Mouse (Mus musculus): ENCODE measurements around the gene 4930518I15Rik. TPM values are rescaled to one million over a fixed set of nuclear protein-coding genes. Genes with fewer than 3 reads are reported as not detected.

4930518I15Rik gene
- total and polyA plus RNA-seq, 3 experiments: 0.23 to 0.60 TPM; not detected in 1

DNA sequence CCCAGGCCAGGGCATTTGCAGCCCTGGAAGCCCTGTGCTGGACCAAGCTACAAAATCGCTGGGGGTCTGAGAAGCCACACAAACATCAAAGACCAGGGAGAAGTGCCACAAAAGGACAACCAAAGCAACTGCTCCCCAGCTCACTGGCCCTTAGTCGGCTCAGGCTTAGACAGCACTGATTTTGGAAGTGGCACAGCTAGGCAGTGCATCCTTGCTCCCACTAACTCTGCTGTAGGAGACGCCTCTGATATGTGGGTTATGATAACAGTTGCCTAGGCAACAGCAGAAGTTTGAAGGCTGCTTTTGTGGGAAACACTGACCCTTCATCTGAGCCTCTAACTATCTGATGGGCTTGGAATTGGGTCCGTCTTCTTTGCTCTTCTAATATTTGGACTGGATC lies 41.4 kb upstream of the 4930518I15Rik start:
- TF ChIP-seq NELFE (IDR thresholded peaks at IDR 0.05; ENCODE audit: low read depth, low read length) (no peak), MYB (IDR thresholded peaks at IDR 0.05; ENCODE audit: low read depth, low read length) (no peak), CHD2 (IDR thresholded peaks at IDR 0.05; ENCODE audit: low read length) (no peak), MYC (IDR thresholded peaks at IDR 0.05; ENCODE audit: low read depth, low read length) (no peak), TCF12 (IDR thresholded peaks at IDR 0.05; ENCODE audit: low read depth, low read length) (no peak), MAZ (IDR thresholded peaks at IDR 0.05; ENCODE audit: low read depth, low read length) (no peak)
- H3K4me1 ChIP-seq (ENCODE audit: control insufficient read depth in 1 of 2, insufficient read depth in 2 of 2, low read length in 2 of 2): peaks cover 0 to 8% of the 10 kb centered on the region in 2 experiments; a peak in 2 of 4 replicates
- no peaks in the 10 kb centered on the region for H3K9me3 ChIP-seq (replicated peaks; ENCODE audit: insufficient read depth, low read length)
- DNase-seq (ENCODE audit: low read depth, low spot score): no peak
- H3K36me3 ChIP-seq (ENCODE audit: control insufficient read depth in 1 of 2, insufficient read depth in 2 of 2, low read length in 2 of 2): peaks cover 0 to 6% of the 10 kb centered on the region in 2 experiments; a peak in 2 of 4 replicates
- no peak overlapping the region for H3K9ac ChIP-seq (ENCODE audit: control insufficient read depth, low read depth, low read length, poor library complexity, severe bottlenecking)
- H3K27ac ChIP-seq (ENCODE audit: control insufficient read depth, low read depth, low read length): no peak overlapping the region
- no peak overlapping the region for H3K4me3 ChIP-seq (ENCODE audit: control insufficient read depth in 1 of 2, insufficient read depth in 1 of 2, low read depth in 2 of 2, low read length in 2 of 2)
- peaks cover 0 to 1% of the 10 kb centered on the region in 2 experiments; a peak in 3 of 4 replicates for H3K27me3 ChIP-seq (ENCODE audit: control insufficient read depth in 1 of 2, insufficient read depth in 2 of 2, low read length in 2 of 2)
- no peaks in the 10 kb centered on the region for H3K79me2 ChIP-seq (ENCODE audit: control insufficient read depth, insufficient read depth, low read length, poor library complexity)

DNA sequence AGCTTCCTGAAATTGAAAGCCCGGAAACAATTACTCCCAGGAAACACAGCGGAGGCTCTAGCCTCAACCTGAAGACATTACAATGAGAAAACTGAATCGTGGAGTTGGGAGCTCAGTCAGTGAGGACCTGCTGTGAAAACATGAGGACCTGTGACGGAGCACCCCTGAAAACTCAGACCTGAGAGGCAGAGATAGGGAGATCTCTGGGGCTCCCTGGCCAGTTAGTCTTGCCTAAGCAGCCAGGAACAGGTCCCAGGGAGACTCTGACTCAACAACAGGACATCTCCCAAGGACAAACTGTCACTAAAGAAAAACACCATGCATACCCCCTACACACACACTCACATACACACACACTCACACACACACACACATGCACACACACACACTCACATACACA lies 40.6 kb upstream of the 4930518I15Rik start:
- Histone ChIP-seq H3K4me3 (ENCODE audit: control insufficient read depth in 1 of 2, insufficient read depth in 1 of 2, low read depth in 2 of 2, low read length in 2 of 2) (no peak overlapping the region), H3K27ac (ENCODE audit: control insufficient read depth, low read depth, low read length) (no peak overlapping the region), H3K36me3 (ENCODE audit: control insufficient read depth in 1 of 2, insufficient read depth in 2 of 2, low read length in 2 of 2) (peaks cover 0 to 8% of the 10 kb centered on the region in 2 experiments; a peak in 2 of 4 replicates), H3K79me2 (ENCODE audit: control insufficient read depth, insufficient read depth, low read length, poor library complexity) (no peaks in the 10 kb centered on the region), H3K4me1 (ENCODE audit: control insufficient read depth in 1 of 2, insufficient read depth in 2 of 2, low read length in 2 of 2) (peaks cover 0 to 10% of the 10 kb centered on the region in 2 experiments; a peak in 2 of 4 replicates), H3K27me3 (ENCODE audit: control insufficient read depth in 1 of 2, insufficient read depth in 2 of 2, low read length in 2 of 2) (peaks cover 0 to 1% of the 10 kb centered on the region in 2 experiments; a peak in 3 of 4 replicates), H3K9me3 (replicated peaks; ENCODE audit: insufficient read depth, low read length) (no peaks in the 10 kb centered on the region), H3K9ac (ENCODE audit: control insufficient read depth, low read depth, low read length, poor library complexity, severe bottlenecking) (no peak overlapping the region)
- TF ChIP-seq RCOR1 (IDR thresholded peaks at IDR 0.05; ENCODE audit: low read depth, low read length): no peak
- TF ChIP-seq ZC3H11A (IDR thresholded peaks at IDR 0.05; ENCODE audit: low read depth, low read length): no peak
- no peak for TF ChIP-seq MEF2A (IDR thresholded peaks at IDR 0.05; ENCODE audit: extremely low read depth, insufficient replicate concordance, low read depth, low read length, poor library complexity, severe bottlenecking)
- TF ChIP-seq JUND (IDR thresholded peaks at IDR 0.05; ENCODE audit: low read depth, low read length): no peak
- TF ChIP-seq E2F4 (IDR thresholded peaks at IDR 0.05; ENCODE audit: borderline replicate concordance, low read depth, low read length): no peak
- TF ChIP-seq EP300 (IDR thresholded peaks at IDR 0.05; ENCODE audit: low read depth in 1 of 2, low read length in 2 of 2): no peak
- TF ChIP-seq ETS1 (IDR thresholded peaks at IDR 0.05; ENCODE audit: low read depth, low read length): no peak
- no peak for TF ChIP-seq USF1 (IDR thresholded peaks at IDR 0.05; ENCODE audit: low read depth, low read length)
- TF ChIP-seq BHLHE40 (IDR thresholded peaks at IDR 0.05; ENCODE audit: borderline replicate concordance, low read depth, low read length): no peak
- no peak for TF ChIP-seq TAL1 (IDR thresholded peaks at IDR 0.05; ENCODE audit: low read length)
- no peak for TF ChIP-seq MAZ (IDR thresholded peaks at IDR 0.05; ENCODE audit: low read depth, low read length)
- no peak for TF ChIP-seq MYC (IDR thresholded peaks at IDR 0.05; ENCODE audit: low read depth, low read length)
- TF ChIP-seq RAD21 (IDR thresholded peaks at IDR 0.05; ENCODE audit: low read depth, low read length): no peak
- TF ChIP-seq CTCF (IDR thresholded peaks at IDR 0.05 in 2 of 3, conservative IDR thresholded peaks at IDR 0.05 in 1 of 3; ENCODE audit: control insufficient read depth in 1 of 3, insufficient read depth in 1 of 3, low read depth in 2 of 3, low read length in 3 of 3, poor library complexity in 1 of 3, severe bottlenecking in 1 of 3): no peak
- no peak for TF ChIP-seq CHD1 (IDR thresholded peaks at IDR 0.05; ENCODE audit: low read depth, low read length)
- no peak for TF ChIP-seq KAT2A (conservative IDR thresholded peaks at IDR 0.05; ENCODE audit: low read depth, low read length)
- no peak for TF ChIP-seq GATA1 (IDR thresholded peaks at IDR 0.05; ENCODE audit: low read depth, low read length)
- TF ChIP-seq UBTF (IDR thresholded peaks at IDR 0.05; ENCODE audit: borderline replicate concordance, insufficient read depth, low read depth, low read length): no peak
- no peak for TF ChIP-seq ZNF384 (IDR thresholded peaks at IDR 0.05; ENCODE audit: low read depth, low read length)
- TF ChIP-seq ZMIZ1 (IDR thresholded peaks at IDR 0.05; ENCODE audit: low read depth, low read length): no peak
- DNase-seq (ENCODE audit: low read depth, low spot score): no peak

Data from MEL (cell line).